Mouse (Mus musculus) myocyte (in vitro differentiated cells): Measurements from ENCODE around the gene Atp8b3.
A peak's percentile ranks its signal among the peaks of the same experiment; 100 is the strongest.

Experiments used
- CEBPB ChIP-seq: IDR thresholded peaks from 2 replicates; pipeline ENCODE4 v1.6.1; 2011; ENCODE audit warnings: mild to moderate bottlenecking, moderate library complexity; ENCODE audit not compliant: poor library complexity, insufficient read depth, severe bottlenecking
- E2F4 ChIP-seq: IDR thresholded peaks from one replicate; pipeline ENCODE4 v1.6.1; 2011; ENCODE audit warnings: mild to moderate bottlenecking, control low read depth, moderate library complexity; ENCODE audit not compliant: insufficient read depth
- MAX ChIP-seq: IDR thresholded peaks from one replicate; pipeline ENCODE4 v1.6.1; 2011; ENCODE audit warnings: low read depth, mild to moderate bottlenecking, control low read depth
- MYOD1 ChIP-seq, 3 experiments: IDR thresholded peaks; one replicate each; pipeline ENCODE4 v1.6.1; 2011; ENCODE audit warnings: control low read depth in 2 of 3, low read depth in 2 of 3, mild to moderate bottlenecking in 2 of 3, moderate library complexity in 1 of 3; ENCODE audit not compliant: insufficient read length in 2 of 3, control insufficient read depth in 1 of 3
- MYOG ChIP-seq, 3 experiments: IDR thresholded peaks; one replicate each; pipeline ENCODE4 v1.6.1; 2011; ENCODE audit warnings: control low read depth in 2 of 3, low read depth in 2 of 3, mild to moderate bottlenecking in 2 of 3; ENCODE audit not compliant: insufficient read length in 2 of 3, control insufficient read depth in 1 of 3, insufficient read depth in 1 of 3
- POLR2A ChIP-seq: IDR thresholded peaks from one replicate; pipeline ENCODE4 v1.6.1; 2011; ENCODE audit warnings: low read depth, mild to moderate bottlenecking, control low read depth, moderate library complexity; ENCODE audit not compliant: insufficient read length
- TCF3 ChIP-seq: IDR thresholded peaks from one replicate; pipeline ENCODE4 v1.6.1; 2011; ENCODE audit warnings: low read depth, control low read depth; ENCODE audit not compliant: insufficient read length

- no peak for TF ChIP-seq E2F4
- no peak for TF ChIP-seq TCF3
- TF ChIP-seq MAX = peak; percentile 98
- TF ChIP-seq POLR2A = peak; percentile 25
- no peak for TF ChIP-seq MYOG (IDR thresholded peaks at IDR 0.05; ENCODE audit: control insufficient read depth in 1 of 3, insufficient read depth in 1 of 3, insufficient read length in 2 of 3, low read depth in 2 of 3)
- TF ChIP-seq MYOD1 (IDR thresholded peaks at IDR 0.05; ENCODE audit: control insufficient read depth in 1 of 3, insufficient read length in 2 of 3, low read depth in 2 of 3) = no peak
- no peak for TF ChIP-seq CEBPB
Observed at GRCm38 (mm10) chr10:80561116-80561944, 22.4 kb upstream of the Atp8b3 start, which contains the start of gene Rexo1.
